Mouse (Mus musculus) cerebellum, postnatal 25 days (tissue): ENCODE results near the gene Mfap5.
"Not testable (repeated sequence)": the region's sequence is repeated elsewhere in the genome, so short reads cannot be mapped to it uniquely, and the experiment has no call there.

Experiments used
- DNase-seq, 2 experiments: peaks; one replicate each; pipeline ENCODE4 v3.0.0; 2021; ENCODE audit warnings: mixed read lengths in 2 of 2

The Mfap5 gene

DNA sequence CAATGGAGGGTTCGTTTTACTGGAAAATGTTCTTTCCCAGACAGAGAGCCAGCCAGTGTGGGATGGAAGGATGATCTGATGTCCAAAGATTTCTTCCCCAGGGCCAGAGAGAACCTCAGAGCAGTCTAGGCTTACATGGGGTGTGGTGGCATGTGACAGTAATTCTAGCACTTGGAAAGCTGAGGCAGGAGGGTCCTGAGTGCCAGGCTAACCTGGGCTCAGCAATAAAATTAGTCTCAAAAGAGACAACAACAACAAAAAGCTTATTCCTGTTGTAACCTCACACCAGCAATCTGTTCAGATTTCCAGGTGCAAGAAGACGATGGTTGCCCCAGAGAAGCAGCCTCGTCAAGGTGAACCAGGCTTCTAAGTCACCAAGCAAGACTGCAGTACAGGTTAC is at the start of gene Mfap5:
Gene Mfap5 (plus strand): TSS at position 301 of the 400 bp plus-strand sequence.
- DNase-seq, result no peak

DNA sequence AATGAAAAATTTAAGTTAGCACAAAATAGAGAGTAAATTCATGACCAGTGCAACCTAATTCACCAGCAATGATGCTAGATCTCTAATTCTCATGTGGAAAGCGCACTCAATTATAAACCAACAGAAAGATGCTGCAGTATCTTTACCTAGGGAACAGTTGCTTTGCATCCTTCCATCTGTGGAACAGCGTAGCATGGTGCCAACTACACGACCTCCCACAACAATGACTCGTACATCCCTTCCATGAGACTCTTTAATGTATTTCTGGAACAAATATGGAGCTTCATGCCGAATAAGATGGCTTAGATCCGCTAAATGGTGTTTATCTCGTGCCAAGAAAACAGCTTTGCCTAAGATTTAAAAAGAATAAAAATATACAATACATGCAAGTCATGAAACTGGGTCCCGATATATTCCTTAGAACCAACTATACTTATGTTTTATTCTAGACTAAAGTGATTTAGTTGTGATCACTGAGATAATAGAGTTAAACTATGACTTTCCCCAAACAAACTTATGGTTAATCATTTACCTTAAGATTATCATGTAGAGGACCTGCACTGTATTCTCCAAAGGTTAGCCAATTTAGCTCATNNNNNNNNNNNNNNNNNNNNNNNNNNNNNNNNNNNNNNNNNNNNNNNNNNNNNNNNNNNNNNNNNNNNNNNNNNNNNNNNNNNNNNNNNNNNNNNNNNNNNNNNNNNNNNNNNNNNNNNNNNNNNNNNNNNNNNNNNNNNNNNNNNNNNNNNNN is 46.5 kb upstream of the Mfap5 start:
- no peak for DNase-seq

DNA sequence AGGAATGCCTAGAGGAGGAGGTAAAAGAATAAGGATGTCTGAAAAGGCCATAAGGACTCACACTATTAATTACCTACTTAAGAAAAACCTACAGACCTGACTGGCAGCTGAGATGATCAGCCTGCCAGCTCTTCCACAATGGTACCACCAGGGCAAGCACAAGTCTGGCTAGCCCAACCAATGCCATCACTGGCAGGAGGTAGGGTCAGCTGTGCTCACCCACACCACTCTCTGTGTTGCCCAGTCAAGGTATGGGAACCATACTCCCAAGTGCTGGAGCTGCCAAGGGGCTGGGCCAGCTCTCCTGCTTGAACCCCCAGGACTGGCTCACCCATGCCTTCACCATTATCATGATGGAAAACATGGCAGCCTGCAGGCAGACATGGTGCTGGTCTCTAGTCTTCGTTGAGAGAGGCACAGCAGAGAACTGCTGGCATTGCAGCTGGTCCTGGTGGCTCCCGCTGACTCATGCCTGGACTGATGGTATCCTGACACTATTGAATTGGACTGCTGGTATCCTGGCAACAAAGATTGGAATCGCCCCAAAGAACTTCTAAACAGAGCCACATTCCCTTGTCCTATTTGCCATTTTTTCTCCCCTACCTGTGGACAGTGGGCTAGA is 39.4 kb upstream of the Mfap5 start:
- DNase-seq, result no peak

DNA sequence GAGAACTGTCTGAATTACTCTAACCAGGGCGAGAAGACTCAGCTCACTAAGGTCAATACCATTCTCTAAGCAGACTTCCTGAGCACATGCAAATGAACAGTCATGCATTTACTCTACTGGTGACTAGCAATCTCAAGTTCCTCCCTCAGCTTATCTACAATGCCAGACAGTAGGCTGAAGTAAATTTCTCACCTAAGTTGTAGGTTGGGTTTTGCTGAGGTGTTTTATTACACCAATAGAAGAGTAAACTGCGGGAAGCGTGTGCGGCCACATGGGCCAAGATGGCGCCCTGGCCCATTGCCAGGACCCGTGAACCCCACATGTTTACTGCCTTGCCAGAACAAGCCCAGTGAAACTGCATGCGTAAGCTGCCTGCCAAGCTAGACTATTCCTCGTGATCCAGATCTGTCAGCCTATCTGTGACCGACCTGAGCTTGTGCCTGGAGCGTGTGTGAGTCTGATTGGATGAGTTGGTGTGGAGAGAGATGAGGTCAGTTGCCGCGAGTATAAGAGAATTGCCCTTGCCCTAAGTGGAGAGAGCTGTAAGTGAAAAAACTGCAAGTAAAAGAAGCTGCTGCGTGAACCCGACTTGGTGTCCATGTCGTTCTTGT is 36.5 kb upstream of the Mfap5 start:
- no peak for DNase-seq

DNA sequence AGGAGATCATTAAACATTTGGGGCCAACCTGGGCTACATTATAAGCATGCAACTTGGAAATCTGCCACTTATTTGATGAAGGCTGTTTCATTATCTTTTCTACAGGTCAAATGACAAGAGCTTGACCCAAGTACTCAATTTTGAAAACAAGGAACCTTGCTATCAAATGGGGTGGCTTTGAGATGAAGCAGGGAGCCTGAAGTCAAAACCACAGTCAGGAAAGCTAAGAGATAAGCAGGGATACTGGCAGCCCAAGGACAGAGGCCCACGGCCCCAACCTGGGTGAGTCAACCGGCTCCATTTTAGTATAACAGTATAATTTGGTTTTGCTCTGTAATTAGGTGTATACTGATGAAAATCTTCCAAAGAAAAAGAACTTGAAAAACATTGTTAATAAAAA is 35.4 kb upstream of the Mfap5 start:
- no peak for DNase-seq

DNA sequence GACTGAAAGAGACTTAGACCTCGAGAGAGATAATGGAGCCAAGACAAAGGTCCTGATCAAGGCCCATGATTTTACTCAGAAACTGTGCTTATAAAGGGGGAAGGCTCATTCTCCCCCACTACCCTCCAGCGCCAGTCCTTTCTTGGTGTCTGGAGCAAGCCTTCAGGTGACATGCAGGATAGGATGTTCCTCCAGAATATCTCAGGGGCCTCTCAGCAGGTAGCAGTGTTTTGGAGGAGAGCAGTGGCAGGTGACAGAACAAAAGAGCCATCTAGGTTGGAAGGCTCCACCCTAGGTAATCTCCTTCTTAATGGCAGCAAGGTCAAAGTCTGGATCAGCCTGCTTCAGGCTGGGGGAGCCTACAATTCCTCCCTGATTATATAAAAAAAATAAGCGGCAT is 34.2 kb upstream of the Mfap5 start:
- DNase-seq, result not testable (repeated sequence)

DNA sequence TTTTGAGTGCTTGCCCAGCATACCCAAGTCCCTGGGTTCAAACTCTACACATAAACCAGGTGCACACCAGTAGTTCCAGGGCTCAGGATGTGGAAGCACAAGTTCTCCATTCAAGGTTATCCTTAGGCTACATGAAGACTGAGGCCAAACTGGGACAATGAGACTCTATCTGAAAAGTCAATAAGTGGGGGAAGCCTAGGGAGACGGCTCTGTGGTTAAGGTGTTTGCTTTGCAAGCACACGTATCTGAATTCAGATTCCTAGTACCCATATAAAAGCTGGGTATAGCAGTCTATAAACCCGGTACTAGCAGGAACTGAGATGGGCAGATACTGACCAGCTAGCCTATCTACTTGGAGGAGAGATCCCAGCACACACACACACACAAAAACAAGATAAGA is 27.6 kb upstream of the Mfap5 start:
- DNase-seq, result no peak

DNA sequence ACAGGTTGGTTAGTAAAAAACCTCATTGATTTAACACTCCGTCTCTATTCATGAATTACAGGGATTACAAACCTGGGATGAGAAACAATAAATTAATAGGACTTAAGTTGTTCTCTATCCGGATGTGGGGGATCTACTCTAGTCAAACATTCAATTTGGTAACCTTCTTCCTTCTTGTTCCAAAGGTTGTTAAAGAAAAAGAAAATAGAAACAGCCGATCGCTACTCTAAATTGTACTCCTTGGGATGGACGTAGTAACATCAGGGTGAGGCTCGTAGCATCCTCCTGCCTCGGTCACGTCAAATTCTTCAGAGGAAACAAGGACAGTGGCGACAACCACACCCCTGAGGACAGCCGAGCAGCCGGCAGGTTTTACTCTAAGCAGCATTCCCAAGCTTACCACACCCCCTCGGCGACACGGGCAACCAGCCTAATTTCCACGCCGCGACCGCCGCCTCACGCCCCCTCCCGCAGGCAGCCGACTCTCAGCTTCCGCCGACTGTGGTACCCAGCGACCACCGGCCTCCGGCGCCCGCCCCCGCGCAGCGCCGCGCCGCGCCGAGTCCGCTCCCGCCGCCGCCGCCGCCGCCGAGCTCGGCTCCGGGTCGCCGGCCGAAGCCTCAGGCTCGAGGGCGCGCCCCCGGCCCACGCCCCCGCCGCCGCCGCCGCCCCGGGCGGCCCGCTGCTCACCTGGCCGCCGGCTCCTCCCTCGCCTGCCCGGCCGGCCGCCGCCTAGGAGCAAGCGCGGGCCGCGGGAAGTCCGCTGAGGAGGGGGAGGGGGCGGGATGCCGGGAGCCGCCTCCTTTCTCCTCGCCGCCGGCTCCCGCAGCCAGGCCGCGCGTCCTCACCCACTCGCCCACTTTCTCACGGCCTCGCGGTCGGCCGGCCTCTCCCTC is 20.0 kb upstream of the Mfap5 start:
- DNase-seq, result peak; percentile 34 to 52

DNA sequence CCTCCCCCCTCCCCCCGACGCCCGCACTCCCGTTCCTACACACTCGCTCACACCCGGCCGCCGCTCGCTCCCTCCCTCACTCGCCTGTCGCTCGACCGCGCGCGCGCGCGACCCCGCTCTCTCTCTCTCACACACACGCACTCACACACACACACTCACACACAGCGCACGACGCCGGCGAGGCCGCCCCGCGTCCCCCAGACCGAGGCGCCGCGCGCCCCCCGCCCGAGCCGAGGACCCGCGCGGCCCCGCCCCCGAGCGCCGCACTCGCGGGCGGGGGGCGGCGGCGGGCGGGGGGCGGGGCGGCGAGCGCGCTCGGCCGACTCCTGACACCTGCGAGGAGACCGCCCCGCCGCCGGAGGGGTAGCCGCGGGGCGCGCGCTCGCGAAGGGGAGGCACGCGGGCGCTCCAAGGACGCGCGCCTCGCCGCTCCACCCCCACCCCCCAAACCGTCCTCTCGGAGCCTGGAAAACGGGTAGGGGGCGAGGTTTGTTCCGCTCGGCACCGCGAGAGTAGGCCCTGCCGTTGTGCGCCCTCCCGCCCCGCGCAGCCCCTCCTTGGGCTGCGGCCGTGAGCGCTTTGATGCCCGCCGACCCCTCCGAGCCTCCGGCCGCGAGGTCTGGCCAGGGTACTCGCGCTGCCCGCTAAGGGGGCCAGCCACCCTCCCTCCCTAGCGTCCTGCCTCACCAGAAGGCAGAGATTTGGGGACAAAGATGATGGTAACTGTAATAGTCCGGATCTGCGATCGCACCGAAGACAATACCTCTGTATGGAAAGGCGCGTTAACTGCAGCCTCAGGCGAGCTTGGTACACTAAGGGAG is 19.1 kb upstream of the Mfap5 start:
- DNase-seq, result peak; percentile 53 to 69

DNA sequence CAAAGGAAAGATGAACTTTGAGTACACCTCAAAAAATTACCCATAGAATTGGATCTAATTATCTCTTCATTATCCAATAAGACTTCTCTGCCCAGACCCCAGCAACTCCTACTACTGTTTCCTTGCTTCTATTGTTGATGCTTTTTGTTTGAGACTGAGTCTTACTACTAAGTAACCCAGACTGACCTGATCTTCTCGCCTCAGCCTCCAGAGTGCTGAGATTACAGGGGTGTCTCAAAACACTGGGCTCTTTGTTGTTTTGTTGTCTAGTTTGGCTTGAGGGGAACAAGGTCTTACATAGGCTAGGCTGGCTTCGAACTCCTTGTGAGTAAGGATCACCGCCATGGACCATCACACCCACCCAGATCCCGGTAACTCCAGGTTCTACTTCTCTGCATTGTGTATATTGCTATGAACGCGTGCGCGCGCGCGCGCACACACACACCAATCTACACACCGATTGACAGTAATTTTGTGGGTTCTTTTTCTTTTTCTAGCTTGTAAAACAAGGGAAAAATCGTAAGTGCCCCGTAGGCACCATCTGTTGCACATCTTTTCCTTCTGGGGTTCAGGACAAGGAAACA is 14.6 kb upstream of the Mfap5 start:
- DNase-seq, result no peak

DNA sequence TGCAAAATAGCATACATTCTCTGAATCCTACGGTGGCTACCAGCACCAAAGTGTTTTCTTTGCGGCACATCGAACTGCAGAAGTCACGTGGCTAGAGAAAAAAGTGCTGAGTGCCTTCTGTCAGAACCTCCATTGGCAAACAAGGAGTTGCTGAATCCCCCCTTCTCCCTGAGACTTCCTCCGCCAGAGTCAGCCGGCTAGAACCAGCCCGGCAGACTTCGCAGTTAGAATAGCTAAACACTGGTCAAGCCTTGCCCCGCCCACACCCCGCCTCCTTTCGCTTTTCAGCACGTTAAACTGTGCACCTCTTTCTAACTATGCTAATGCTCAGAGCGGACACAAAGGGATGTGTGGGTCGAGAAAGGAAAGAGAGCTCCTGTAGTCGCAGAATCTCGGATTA is 14.1 kb upstream of the Mfap5 start:
- peak; percentile 39 to 64 for DNase-seq

DNA sequence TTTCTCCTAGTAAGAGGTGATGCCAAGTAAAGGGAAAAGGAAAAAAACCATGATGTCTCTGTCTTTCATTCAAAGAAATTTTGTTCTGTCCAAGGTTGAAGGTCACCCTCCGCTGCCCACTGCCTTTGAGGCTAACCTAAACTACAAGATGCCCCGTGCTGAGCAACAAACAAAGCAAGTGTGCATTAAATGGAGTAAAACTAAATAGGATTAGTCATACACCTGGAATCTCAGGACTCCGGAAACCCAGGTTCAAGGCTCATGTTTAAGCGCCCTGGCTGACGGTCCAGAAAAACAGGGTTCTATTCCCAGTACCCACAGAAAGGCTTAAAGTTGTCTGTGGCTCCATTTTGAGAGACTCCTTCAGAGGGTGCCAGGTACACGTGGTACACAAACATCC is 13.2 kb upstream of the Mfap5 start:
- no peak for DNase-seq

DNA sequence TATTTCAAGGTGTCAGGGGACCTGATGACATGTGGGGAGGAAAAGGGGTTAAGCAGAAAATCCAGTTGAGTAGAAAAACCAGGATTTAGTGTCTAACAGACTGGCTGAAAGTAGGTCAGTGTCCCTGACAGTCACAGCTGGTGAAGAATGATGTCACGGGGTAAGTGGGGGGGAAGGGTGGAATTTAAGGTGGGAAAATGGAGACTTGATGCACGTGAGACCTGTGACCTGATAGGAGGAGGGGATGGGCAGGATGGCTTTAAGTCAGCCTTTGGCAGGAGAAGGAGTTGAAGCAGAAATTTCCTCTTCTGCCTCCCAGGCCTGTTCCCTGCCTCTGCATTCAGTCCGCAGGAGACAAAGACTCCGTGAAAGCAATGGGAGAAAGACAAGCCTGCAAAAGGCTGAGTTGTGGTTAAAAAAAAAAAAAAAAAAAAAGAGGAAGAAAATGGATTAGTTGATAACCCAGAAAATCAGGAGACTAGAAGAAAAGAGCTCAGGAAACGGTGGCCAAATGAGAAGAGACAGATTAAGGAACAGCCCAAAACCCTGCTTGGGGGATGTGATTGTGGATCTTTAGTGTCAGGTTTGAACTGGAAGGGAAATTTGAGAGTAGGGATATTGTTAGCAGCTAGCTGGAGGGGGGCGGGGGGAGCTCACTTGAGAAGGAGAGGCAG is 11.7 kb upstream of the Mfap5 start:
- DNase-seq, result no peak

DNA sequence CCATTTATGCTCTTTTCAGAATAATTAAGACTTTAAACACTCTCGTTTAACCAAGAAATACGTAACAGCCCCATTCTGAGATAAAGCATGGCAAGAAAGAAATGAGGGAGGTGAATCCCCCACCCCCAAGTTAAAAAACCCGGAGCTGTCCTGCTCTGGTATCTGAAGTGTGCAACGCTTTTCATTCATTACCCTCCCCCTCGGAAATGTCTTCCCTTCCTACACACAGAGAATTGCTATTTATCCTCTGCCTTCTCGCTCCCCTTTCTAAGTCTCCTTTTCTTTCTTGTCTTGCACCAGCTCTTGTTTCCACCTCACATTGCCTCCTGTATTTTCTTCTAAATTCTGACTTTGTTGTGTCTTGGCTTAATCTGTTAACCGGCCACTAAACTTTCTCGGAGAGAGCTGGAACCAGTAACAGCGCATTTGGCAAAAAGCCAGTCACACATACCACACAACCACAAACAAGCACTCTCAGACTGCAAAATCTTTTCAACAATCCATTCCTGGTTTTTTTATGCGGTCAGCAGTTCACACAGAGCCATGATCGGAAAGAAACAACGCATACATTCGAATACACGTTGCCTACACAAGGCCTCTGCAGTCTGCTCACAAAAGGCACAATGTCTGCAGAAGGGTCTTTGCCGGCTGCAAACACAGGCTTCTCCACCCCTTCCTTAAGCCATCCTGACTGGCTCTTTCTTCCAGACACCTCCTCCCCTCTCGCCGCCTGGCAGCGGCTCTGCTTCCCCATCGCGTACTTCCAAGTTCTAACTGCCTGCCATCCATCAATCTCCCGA is 10.4 kb upstream of the Mfap5 start:
- peak; percentile 16 to 17 for DNase-seq

DNA sequence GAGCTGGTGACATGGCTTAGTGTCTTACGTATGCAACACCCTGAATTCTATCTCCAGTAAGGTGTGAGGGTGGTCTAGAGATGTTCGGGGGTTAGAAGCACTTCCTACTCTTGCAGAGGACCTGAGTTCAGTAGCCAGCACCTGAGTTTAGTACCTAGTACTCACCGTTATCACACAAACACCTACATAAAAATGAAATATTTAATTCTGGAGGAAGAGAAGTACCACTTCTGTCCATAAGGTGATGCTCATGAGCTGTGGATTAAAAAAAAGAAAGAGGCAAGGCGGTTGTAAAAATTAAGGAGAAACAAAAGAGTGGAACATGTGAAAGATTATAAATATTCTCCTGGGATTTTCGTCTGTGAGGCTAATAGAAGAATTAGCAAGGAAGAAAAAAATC is 9.1 kb upstream of the Mfap5 start:
- DNase-seq, result no peak

DNA sequence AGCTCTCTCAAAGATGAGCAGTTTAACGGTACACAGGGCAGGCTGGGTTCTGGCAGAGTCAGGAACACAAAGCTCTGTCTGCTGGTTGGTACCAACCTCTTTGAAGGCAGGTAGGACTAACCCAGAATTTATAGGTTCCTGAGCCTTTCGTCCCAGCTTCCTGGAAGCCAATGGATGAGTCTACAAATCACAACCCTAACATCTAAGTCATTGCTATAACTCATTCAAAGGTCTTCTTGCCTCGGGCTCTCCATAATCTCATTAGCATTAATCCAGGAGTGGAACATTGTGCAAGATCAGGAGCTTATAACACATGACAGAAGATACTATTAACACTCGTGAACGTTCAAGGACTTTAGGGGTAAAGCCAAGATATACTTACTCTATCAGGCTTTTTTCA is 7.0 kb upstream of the Mfap5 start, which contains the start of gene Rimklb:
Gene Rimklb (minus strand): TSS at position 101 of the 400 bp plus-strand sequence.
- DNase-seq, result no peak

DNA sequence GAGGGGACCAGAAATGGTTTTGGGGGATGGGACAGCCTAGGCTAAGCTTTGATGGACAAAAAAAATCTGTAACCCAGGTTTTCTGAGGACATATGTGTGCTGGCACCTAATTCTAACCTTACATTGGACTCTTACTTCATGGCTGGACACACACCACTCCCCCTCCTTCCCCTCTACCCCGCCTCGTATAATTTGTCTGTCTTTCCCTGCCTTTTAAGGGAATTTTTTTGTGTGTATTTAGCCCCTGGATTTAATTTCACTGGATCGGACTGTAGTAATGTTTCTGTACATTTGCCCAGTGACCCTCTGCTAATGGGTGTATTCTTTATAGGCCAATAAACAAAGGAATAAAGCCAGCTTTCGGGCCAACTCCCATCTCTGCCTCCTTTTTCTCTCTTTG is 604 bp upstream of the Mfap5 start:
- no peak for DNase-seq

DNA sequence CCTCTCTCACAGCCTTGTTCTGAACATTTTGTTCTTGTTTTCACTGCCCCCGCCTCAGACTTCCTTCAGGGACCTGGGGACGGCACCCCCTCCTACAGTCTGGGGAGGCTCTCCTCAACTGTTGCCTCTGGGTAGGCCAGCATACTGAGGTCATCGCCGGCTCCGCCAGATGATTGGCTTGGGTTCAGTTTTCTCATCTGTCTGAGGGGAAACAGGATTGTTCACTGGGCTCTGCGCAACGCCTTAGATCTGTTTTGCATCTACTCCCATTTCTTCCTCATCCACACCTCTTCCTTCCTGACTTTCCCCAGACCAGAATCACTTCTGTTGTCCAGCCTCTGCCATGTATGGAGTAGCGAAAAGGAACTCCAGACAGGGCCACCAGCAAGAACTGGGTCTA is 2.8 kb downstream of the Mfap5 start:
- DNase-seq, result no peak

DNA sequence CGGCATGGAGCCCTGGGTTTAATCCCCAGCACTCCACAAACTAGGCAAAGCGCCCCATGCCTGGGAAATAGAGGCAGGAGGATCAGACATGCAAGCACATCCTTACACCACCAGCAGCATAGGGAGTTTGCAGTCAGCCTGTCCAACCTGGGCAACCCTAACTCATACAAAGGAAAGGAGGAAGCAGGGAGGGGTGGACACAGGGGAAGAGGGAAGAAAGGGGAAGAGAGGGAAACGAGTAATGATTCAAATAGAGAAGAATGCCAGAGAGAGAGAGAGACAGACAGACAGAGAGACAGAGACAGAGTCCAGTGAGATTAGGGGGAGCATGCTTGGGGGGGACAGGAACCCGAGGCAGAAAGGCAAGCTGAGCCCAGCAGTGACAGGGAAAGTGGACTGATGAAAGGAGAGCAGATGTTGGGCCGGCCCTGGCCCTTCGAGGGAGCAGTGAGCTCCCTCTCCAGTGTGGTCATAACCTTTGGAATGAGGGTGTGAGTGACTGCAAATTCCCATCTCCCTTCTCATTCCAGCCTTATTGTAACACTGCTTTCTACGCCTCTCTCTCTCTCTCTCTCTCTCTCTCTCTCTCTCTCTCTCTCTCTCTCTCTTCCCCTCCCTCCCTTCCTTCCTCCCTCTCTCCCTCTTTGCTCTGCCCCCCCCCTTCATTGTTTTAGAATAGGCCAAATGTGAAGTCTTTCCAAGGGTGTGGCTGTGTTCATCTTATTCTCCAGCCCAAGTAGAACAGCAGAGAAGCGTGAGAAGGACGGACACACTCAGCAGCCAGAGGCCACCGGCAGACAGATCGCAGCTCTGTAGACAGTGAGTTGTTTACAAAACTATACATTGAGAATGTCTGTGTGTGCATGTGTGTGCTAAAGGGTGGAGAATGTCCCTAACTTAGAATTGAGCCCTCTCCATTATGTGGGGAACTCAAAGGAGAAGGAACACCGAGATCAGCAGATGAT is 7.6 kb downstream of the Mfap5 start:
- no peak for DNase-seq
